Mouse (Mus musculus): ENCODE measurements around the gene Smpd3.

- no peak for TF ChIP-seq CTCF (conservative IDR thresholded peaks at IDR 0.05; ENCODE audit: insufficient read depth, insufficient read length, low read depth, low read length)
- no peak for TF ChIP-seq POLR2A (IDR thresholded peaks at IDR 0.05; ENCODE audit: low read depth, low read length)
Measured at GRCm38 (mm10) chr8:106326624-106327023, 11.2 kb downstream of the Smpd3 start.

Measured in kidney, adult 2 months (tissue).